Mouse (Mus musculus) adrenal gland, adult 2 months (tissue): ENCODE measurements around the gene Uap1l1. TPM values are rescaled to one million over a fixed set of nuclear protein-coding genes. Genes with fewer than 3 reads are reported as not detected.
"Not testable (repeated sequence)": the region's sequence is repeated elsewhere in the genome, so short reads cannot be mapped to it uniquely, and the experiment has no call there.

Experiments used
- DNase-seq: peaks from one replicate; pipeline ENCODE4 v3.0.0; 2021
- long read RNA-seq: library from polyadenylated mRNA; stranded (forward); transcript quantifications from one replicate; pipeline ENCODE4 v2.0.0, GENCODE M21; 2021
- polyA plus RNA-seq: library from polyadenylated mRNA; depleted of rRNA; stranded (reverse); fragments of >200 nt; gene quantifications from 2 replicates; pipeline ENCODE4 v1.2.3, GENCODE M21; 2012; rRNA removed
- total RNA-seq, 2 experiments: library from RNA; stranded (reverse); gene quantifications; 2 replicates each; pipeline ENCODE4 v1.2.3; 2021

Gene Uap1l1
- total RNA-seq (10 to 100 TPM; 15.0 to 22.7 TPM), polyA plus RNA-seq (28.4 and 41.5 TPM in 2 replicates)
- long read RNA-seq, transcript Uap1l1-201 (9 exons, 3,349 nt), result major isoform, 21 of 29 reads
- long read RNA-seq, partial matches to known transcripts, result 3 of 29 reads
- long read RNA-seq, other reads (novel, unspliced or antisense), result 4 of 29 reads

DNA sequence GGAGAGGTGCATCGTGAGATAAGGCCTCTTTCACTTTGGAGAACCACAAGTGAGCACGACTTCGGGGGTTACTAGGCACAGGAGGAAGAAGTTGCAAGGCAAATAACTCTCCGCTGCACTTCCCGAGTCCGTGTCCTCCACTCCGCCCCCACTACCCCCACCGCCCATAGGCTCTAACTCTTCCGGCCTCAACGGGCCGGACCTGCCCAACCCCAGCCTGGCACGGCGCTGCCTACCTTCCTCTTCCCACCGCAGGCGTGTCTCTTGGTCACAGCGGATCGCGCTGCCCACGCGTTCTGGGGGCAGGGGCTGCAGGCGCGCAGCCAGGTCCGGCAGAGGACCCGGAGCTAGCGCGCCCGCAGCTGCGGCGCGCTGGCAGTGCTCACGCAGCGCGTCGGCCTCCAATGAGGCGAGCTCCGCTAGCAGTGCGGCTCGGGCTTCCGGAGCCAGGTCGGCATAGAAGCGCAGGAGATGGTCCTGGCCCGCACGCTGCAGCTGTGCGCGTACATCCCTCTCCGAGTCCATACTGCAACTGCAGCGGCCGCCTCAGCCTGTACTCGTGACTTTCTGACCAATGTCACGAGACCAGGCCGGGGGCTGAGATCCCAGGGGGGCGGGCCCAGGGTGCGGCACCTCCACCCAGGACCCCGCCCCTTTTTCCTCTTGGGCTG is at the start of gene Uap1l1:
Gene Uap1l1 (minus strand): TSS at position 592 of the 671 bp plus-strand sequence.
- peak; percentile 89 for DNase-seq

- not testable (repeated sequence) for DNase-seq
Measured at GRCm38 (mm10) chr2:25413436-25413835, 48.0 kb upstream of the Uap1l1 start.

- no peak for DNase-seq
Measured at GRCm38 (mm10) chr2:25408908-25409307, 43.4 kb upstream of the Uap1l1 start.

GRCm38 (mm10) chr2:25403994-25404393 is 38.5 kb upstream of the Uap1l1 start:
- DNase-seq, result no peak

DNA sequence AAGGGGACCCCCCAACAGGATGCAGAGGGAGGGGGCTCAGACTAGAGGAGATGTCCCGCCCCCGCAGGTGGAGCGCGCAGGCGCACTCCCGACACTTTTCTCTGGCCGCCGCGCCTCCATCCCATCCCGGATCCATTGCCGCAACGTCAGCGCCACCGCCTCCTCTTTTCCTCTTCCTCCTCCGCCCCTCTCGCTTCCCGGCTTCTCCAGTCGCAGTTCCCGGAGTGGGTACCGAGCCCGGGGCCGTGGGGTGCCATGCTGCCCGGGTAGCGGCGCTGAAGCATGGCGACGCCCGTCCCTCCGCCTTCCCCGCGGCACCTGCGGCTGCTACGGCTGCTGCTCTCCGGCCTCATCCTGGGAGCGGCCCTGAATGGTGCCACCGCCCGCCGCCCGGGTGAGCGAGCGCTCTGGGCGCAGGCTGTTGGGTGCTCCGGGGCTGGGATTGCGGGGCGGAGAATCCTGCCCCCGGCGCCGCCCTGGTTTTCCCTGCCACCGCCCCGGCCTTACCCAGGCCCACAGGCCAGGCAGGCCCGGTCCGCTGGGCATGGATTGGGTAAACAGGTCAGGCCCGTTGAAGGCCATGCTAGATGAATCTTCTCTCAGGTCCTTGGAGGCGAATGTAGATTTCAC is 37.6 kb upstream of the Uap1l1 start:
- peak; percentile 87 for DNase-seq

DNA sequence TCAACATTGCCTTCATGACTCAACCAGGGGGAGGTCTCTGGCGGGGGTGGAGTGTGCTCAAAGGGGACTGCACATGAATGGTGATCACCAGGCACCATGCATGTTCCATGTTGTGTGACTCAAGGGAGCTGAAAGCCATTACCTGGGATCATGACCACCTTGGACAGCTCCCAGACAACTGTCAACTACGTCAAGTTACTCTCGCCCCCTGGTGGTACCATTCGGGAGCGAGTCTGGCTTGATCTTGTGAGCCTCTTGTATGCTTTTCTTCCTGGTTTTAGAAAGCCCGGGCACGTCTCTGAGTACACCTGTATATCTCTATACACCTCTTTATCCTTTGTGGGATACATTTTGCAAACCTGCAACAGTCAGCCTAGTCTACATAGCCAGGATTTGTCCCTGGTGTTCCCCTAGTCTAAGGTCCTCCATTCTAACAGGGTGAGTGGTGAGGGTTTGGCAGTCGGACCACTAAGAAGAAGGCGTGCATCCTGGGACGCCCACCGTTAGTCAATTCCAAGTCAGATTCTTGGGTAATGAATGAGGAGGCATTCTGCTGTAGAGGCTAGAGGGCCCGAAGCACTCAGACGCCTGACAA is 37.0 kb upstream of the Uap1l1 start:
- DNase-seq, result peak; percentile 62

DNA sequence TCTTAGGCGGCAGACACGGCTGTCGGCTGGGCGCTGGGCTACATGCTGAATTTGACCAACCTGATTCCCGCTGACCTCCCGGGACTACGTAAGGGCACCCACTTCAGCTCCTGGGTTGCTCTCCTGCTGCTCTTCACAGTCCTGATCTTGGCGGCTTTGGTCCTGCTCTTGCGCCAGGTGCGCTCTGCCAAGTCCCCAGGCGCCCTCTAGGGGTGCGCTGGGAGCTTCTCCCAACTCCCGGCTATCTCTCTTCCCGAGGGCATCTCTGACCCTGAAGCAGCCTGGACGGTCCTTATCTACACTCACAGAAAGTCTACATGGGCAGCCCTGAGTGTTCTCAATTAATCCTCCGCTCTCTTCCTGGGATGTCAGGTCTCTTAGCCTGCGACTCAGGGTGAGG is 35.3 kb upstream of the Uap1l1 start:
- peak; percentile 79 for DNase-seq

- no peak for DNase-seq
Measured at GRCm38 (mm10) chr2:25400291-25400690, 34.8 kb upstream of the Uap1l1 start.

GRCm38 (mm10) chr2:25399051-25399450 is 33.6 kb upstream of the Uap1l1 start, which contains the start of gene Npdc1:
Gene Npdc1 (plus strand): TSS chr2:25399351.
- DNase-seq, result no peak

GRCm38 (mm10) chr2:25398065-25398464 is 32.6 kb upstream of the Uap1l1 start:
- DNase-seq, result no peak

- no peak for DNase-seq
Measured at GRCm38 (mm10) chr2:25397010-25397409, 31.5 kb upstream of the Uap1l1 start.

- no peak for DNase-seq
Measured at GRCm38 (mm10) chr2:25396597-25396983, 31.1 kb upstream of the Uap1l1 start.

DNA sequence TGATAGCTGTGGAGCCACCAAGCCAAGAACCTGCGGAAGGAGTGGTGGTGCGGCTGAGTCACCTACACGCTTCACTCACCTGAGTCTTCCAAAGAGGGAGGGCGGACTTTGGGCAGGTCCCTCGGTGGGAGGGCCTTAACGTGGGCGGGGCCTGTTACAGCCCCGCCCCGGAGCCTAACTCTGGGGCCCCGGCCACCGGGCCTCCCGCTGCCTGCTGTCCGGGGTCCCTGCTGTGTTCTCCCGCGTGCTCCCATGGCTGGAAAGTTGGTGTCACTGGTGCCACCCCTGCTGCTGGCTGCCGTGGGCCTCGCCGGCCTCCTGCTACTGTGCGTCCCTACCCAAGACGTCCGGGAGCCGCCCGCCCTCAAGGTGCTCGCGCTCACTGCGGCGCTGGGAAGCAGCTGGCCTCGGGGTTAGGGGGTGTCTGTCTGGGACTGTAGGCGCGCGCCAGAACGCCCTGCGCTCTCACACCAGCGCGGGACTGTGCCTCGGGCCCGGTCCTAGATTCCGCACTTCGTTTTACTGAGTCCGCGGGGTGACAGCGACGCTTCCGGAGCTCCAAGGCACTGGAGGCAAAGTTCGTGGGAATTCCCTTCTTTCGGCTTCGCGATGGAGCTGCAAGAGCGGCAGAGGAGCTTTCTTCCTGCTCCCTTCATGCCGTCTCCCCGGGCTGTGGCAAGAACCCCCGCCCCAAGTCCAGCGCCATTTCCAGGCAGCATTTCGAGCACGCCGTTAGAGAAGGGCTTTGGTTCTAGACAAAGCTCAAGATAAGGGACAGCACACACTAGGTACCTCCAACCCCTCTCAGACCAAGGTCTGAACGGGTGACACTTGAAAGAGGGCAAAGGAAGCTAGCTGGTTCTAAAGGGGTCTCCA is 30.5 kb upstream of the Uap1l1 start, which contains the start of gene Entpd2:
Gene Entpd2 (plus strand): TSS at position 154 of the 876 bp plus-strand sequence.
- peak; percentile 35 for DNase-seq

DNA sequence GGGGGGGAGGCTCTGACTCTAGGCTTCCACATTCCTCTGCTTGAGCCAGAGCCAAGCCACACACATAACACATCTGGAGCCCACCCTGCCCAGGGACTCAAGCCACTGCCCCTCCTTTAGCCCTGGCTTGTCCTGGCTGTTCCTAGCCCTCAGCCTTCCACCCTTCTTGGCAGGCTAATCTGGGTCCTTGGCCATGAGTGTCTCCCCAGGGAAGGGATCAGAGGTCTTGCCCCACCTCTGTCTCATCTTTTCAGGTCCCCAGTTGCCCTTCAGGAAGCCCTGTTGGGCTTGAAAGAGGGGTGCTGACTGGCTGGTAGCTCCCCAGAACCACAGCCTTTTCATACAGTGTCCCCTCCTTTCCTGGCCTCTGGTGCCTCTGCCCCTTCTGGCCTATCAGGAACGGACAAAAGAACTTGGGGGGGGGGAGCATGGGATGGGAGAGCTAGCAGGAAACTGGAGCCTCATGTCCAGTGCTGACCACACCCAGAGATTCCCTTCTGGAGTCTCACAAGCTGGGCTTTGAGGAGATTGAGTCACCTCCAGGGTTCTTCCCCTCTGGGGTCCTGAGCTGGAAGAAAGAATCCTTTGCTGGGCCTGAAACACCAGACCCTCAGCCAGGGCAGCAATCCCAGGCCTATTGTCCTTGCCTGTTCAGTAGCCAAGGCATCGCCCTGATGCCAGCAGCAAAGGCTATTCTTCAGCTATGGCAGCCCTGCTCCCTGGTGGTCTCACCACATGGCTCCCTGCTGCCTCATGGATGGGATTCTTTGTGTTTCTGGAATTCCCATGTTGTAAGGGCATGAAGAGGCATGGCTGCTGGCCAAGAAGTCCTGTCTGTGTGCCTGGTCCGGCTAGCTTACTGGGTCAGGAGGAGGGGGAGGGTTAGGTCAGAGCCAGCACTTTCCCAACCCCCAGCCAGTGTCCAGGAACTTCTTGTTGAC is 29.1 kb upstream of the Uap1l1 start:
- no peak for DNase-seq

DNA sequence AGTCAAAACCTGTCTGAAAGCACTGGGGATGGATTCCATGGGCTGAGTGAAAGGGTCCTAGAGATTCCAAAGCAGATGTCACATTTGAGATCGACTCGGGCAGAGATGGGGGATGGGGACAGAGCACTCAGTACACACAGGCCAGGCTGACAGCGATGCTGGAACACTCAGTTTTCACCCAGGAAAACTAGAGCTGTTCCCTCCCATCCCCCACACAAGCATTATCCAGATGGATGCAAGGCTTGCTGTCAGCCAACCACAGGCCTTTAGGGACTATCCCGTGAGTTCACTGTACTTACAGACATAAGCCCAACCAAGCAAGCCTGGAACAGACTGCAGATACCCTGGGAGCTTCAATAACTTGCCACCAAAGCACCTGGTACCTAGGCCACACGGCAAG is 25.8 kb upstream of the Uap1l1 start:
- DNase-seq, result no peak

- DNase-seq, result no peak
Measured at GRCm38 (mm10) chr2:25384492-25384891, 19.0 kb upstream of the Uap1l1 start.

DNA sequence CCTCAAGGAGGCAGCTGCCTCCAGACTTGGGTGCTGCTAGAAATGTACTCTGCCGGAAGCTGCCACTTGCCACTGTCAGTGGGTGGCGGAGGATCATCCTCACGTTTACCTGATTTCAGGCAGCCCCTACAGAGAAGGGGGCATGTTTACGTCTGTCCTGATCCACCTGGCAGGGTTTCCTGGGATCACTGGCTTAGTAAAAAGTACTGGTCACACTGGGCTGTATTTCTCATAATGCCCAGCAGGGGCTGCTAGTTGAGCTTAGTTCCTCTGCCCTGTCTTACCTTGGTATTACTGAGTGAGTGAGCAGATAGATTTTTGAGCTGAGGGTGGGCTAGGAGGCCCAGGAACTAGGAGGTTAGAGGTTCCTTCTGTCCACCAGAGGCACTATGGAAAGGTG is 11.1 kb upstream of the Uap1l1 start:
- DNase-seq, result peak; percentile 53

- no peak for DNase-seq
Measured at GRCm38 (mm10) chr2:25373431-25373830, 7.9 kb upstream of the Uap1l1 start.

DNA sequence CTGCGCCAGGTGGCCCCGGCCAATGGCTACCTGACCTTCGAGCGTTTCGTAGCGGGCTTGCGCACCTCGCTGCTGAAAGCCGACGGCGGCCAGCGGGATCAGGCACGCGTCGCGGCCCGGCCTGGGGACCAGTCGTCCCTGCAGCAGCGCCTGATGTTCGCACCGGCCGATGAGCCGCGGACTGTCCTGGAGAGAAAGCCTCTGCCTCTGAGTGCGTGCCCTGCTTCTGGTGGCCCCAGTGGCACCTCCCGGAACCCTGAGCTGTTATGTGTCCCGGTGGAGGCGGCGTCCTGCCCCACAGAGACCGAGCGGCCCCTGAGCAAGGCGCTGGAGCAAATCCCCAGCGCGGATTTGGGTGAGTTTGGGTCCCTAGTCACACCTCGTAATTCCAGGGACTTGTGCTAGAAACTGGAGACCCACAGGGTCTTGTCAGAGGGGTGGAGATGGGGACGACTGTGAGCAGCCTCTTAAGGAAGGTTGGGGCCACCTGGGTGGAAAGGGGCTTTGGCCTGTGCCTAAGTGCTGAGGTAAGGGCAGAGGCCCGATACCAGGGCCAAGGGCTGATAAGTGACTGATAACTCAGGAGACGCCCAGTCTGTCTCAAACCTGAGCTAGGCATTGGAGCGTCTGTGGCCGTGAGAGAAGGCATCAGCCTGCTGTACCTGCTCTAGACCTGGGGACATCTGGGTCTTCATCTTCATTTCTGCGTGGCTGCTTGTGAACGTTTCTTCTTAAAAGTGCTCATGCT is 7.3 kb upstream of the Uap1l1 start:
- no peak for DNase-seq
